Mouse (Mus musculus) small intestine, adult 2 months (tissue): ENCODE data around the gene Ahcyl1. TPM values are rescaled to one million over a fixed set of nuclear protein-coding genes. Genes with fewer than 3 reads are reported as not detected.

Experiments
- H3K27ac ChIP-seq: fragments of 200-500 bp; 2 replicates; pipeline ENCODE4 v1.5.1; 2012; ENCODE audit warnings: low read depth, low read length, control low read depth, inconsistent platforms; ENCODE audit not compliant: insufficient read depth
- H3K27me3 ChIP-seq: fragments of 200-500 bp; 2 replicates; pipeline ENCODE4 v1.6.1; 2012; ENCODE audit warnings: mild to moderate bottlenecking, moderate library complexity, low read length, inconsistent platforms; ENCODE audit not compliant: control insufficient read depth, insufficient read depth
- H3K36me3 ChIP-seq: fragments of 200-500 bp; 2 replicates; pipeline ENCODE4 v1.6.1; 2012; ENCODE audit warnings: mild to moderate bottlenecking, low read length, control low read depth, inconsistent platforms; ENCODE audit not compliant: control insufficient read depth, insufficient read depth
- H3K4me1 ChIP-seq: fragments of 200-500 bp; 2 replicates; pipeline ENCODE4 v1.6.1; 2012; ENCODE audit warnings: low read length, inconsistent platforms, mixed read lengths; ENCODE audit not compliant: control insufficient read depth, insufficient read depth, insufficient read length
- H3K4me3 ChIP-seq: fragments of 200-500 bp; 2 replicates; pipeline ENCODE4 v1.5.1; 2012; ENCODE audit warnings: low read depth, mild to moderate bottlenecking, control low read depth, inconsistent platforms, low read length, moderate library complexity
- CTCF ChIP-seq: fragments of 200-500 bp; IDR thresholded peaks from 2 replicates; pipeline ENCODE4 v1.5.1; 2012; ENCODE audit warnings: low read depth, mild to moderate bottlenecking, control low read depth, inconsistent platforms, low read length, moderate library complexity, mixed read lengths; ENCODE audit not compliant: insufficient replicate concordance, insufficient read length; ENCODE audit errors: extremely low read depth
- POLR2A ChIP-seq: fragments of 200-500 bp; IDR thresholded peaks from 2 replicates; pipeline ENCODE4 v1.6.1; 2012; ENCODE audit warnings: low read depth, mild to moderate bottlenecking, control low read depth, inconsistent platforms, low read length, moderate library complexity
- WGBS: fragments of 180-500 bp; shearing (Covaris S2); methylation state at CpG from one replicate; pipeline ENCODE4 v1.1.7; 2018; 5-methylcytosine and 5-hydroxymethylcytosine counted together
- polyA plus RNA-seq: library from polyadenylated mRNA; depleted of rRNA; stranded (reverse); fragments of >200 nt; gene quantifications from 2 replicates; pipeline ENCODE4 v1.2.3, GENCODE M21; 2012

Ahcyl1 gene
- polyA plus RNA-seq, 1 experiment = 31.6 TPM

DNA sequence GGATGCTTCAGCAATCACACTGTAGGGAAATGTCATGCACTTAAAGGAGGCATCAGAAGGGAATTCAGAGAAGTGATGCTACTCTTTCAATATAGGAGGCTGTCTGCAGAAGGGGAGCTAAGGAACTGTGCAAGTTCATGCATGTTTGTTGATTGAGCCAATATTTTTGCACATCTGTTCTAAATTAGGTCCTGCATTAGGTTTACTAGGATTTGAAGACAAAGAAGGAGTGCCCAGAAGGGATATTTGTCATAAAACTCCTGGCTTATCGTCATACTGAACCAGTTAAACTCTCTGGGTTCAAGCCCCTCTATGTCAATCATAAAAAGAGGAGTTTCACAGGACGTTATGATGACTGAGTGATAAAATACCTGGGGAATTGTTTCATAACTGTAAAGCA, 33.9 kb upstream of the Ahcyl1 start:
- TF ChIP-seq POLR2A = no peak
- TF ChIP-seq CTCF = no peak
- Histone ChIP-seq H3K4me3 (no peak overlapping the region), H3K27me3 (no peaks in the 10 kb centered on the region), H3K27ac (no peak overlapping the region), H3K36me3 (no peaks in the 10 kb centered on the region), H3K4me1 (no peaks in the 10 kb centered on the region)
- 63% methylated on average over 2 of the region's 2 CpGs for WGBS

DNA sequence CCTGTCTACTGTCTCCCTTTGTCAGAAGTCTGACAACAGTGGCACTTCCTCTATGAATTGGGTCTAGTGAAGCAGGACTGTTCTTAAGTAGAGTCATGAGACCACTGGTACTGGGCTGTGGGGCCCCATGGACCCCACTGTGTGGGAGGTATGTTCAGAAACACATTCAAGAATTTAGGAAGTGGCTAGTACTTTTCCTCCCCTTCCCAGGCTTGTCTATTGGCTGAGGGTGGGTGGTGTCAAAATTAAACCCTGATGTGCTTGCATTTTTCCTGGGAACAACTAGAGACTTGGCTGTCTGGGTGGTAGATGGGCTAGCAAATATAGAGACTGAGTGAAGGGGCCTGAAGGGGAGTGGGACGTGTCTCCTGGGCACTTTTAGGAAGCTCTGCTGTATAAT, 32.1 kb upstream of the Ahcyl1 start:
- 72% methylated on average over 1 of the region's 1 CpGs for WGBS
- H3K27ac ChIP-seq = no peak overlapping the region

DNA sequence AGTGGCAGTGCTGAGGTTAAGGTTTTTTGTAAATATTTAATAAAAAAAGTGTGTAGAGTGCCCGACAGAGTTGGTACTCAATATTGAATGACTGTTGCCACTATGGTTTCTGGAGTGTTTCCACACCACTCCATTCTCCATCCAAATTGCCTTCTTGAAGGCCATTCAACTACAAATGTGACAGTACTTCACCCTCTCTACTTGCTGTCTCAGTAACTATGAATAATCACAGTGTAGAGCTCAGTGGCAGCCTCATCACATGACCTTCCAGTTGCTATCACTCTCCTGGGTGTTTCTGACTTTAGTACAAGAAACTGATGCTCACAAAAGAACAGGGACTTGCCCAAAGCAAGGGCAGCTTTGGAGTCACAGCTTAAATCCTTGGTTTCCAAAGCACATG, 19.6 kb upstream of the Ahcyl1 start:
- Histone ChIP-seq H3K4me3 (no peak overlapping the region), H3K4me1 (peaks cover 2% of the 10 kb centered on the region; the same call in 1 of the 2 replicates), H3K36me3 (no peaks in the 10 kb centered on the region), H3K27ac (no peak overlapping the region), H3K27me3 (no peaks in the 10 kb centered on the region)
- WGBS = 60% methylated on average over 1 of the region's 1 CpGs
- TF ChIP-seq CTCF = no peak
- no peak for TF ChIP-seq POLR2A

More for the DNA sequence above, 32.1 kb upstream of the Ahcyl1 start:
- TF ChIP-seq CTCF = no peak
- TF ChIP-seq POLR2A = no peak
- Histone ChIP-seq H3K27me3 (no peaks in the 10 kb centered on the region), H3K36me3 (no peaks in the 10 kb centered on the region), H3K4me1 (no peaks in the 10 kb centered on the region), H3K4me3 (no peak overlapping the region)

DNA sequence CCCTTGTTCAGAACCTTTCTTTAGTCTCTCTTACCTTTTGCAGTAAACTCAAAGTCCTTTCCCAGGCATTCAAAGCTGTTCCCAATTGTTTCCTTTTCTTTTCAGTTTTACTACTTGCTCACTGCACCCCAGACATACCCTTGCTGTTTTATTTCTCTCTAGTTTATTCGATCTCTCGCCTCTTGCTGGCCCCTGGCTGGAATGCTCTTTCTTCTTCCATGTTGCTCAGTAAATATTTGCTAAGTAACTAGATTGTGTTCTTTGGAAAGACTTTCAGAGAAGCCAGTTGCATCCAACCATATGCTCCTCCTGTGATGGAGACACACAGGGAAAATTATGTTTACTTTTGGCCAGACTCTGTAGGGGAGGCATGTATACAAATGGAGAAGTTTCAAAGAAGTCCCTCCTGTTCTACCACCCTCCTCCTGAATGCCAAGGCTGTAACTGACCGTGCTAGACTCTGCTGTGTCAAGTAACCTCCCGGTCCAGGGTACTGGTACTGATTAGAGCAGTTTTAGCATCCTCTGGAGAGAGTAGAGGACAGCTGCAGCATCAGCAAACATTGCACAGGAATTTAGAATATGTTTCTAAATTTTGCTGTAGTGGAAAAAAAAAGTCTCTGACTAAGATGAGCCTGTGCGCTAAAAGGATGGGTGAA, 18.0 kb upstream of the Ahcyl1 start:
- 39% methylated on average over 5 of the region's 5 CpGs for WGBS
- TF ChIP-seq CTCF (no peak), POLR2A (no peak)
- H3K36me3 ChIP-seq = no peaks in the 10 kb centered on the region
- no peak overlapping the region for H3K27ac ChIP-seq
- H3K4me3 ChIP-seq = no peak overlapping the region
- peaks cover 2% of the 10 kb centered on the region; the same call in 1 of the 2 replicates for H3K4me1 ChIP-seq
- no peaks in the 10 kb centered on the region for H3K27me3 ChIP-seq

DNA sequence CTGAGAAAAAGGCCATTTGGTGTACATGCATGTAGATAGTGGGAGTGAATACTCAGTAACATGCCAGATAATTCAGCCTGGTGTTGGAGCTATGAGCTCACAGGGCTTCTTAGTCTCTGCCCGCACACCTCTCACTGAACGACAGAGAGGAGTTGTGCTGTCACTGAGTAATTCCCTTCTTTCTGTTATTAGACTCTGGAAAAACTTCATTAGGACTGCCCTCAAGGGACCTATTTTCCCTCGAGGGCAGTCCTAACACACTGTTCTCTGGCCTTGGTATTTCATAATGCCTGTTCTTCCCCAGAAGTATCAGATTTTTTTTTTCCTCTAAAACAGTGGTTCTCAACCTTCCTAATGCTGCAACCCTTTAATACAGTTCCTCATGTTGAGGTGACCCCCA, 15.7 kb upstream of the Ahcyl1 start:
- no peaks in the 10 kb centered on the region for H3K36me3 ChIP-seq
- no peaks in the 10 kb centered on the region for H3K27me3 ChIP-seq
- H3K27ac ChIP-seq = no peak overlapping the region
- peaks cover 2% of the 10 kb centered on the region; the same call in 1 of the 2 replicates for H3K4me1 ChIP-seq
- TF ChIP-seq CTCF (no peak), POLR2A (no peak)
- H3K4me3 ChIP-seq = no peak overlapping the region
- 68% methylated on average over 3 of the region's 3 CpGs for WGBS

DNA sequence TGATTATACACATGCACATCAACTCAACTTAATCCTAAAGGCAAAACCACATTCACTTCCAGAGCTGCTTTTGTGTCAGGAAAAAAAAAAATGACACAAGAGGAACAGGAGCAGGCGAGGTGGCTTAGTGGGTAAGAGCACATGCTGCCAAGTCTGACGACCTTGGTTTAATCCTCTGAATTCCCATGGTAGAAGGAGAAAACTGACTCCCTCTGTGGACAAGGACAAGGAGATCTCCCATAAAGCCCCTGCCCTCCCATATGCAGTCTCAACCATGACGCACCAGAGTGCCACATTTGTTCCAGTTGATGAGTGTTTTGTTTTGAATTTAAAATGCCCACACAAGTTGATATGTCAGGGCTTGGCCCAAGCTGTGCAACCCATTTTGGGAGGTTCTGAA, 12.8 kb upstream of the Ahcyl1 start:
- TF ChIP-seq POLR2A (no peak), CTCF (no peak)
- H3K4me3 ChIP-seq = no peak overlapping the region
- no peaks in the 10 kb centered on the region for H3K4me1 ChIP-seq
- no peaks in the 10 kb centered on the region for H3K27me3 ChIP-seq
- H3K27ac ChIP-seq = no peak overlapping the region
- H3K36me3 ChIP-seq = no peaks in the 10 kb centered on the region
- WGBS = 76% methylated on average over 3 of the region's 3 CpGs

DNA sequence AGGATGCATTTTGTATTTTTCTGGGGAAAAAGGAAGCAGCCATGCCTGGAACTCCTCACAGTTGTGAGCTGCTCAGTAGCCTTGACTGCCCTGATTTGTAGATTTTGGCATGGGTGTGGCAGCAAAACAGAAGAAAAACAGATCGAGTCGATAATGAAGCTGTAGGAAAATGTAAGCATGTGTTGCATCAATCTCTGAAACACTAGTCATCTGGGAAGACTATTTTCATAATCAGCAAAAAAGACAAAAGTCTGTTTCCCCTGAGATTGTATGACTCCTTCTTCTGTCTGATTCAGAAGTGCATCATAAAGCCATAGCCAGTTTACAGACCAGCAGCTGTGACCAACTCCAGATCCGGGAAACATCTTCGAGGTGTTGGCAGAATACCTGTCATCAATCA, 10.9 kb upstream of the Ahcyl1 start:
- H3K4me3 ChIP-seq = no peak overlapping the region
- TF ChIP-seq CTCF (no peak), POLR2A (no peak)
- WGBS = 31% methylated on average over 4 of the region's 4 CpGs

DNA sequence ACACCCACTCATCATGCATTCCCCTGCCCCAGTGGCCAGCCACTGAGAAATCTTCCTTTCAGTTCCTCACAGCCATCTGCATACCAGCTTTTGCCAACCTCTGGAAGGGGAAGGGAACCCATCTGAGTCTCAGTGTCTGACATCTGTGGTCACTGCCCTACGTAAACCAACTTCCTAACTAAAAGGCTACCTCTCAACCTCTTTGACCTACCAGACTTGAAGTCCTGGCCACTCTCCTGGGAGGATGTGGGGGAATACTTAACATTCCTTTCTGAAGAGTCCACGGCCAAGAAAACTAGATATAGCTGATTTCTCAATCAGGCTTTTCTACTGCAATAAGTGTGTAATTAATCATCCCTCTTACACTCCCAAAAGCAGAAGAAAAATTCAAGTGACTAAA, 9.8 kb upstream of the Ahcyl1 start:
- Histone ChIP-seq H3K4me1 (no peaks in the 10 kb centered on the region), H3K27me3 (no peaks in the 10 kb centered on the region)
- 68% methylated on average over 2 of the region's 2 CpGs for WGBS

More for the DNA sequence above, 10.9 kb upstream of the Ahcyl1 start:
- Histone ChIP-seq H3K27ac (no peak overlapping the region), H3K36me3 (no peaks in the 10 kb centered on the region), H3K4me1 (no peaks in the 10 kb centered on the region), H3K27me3 (no peaks in the 10 kb centered on the region)

More for the DNA sequence above, 9.8 kb upstream of the Ahcyl1 start:
- Histone ChIP-seq H3K36me3 (no peaks in the 10 kb centered on the region), H3K4me3 (no peak overlapping the region), H3K27ac (no peak overlapping the region)
- TF ChIP-seq POLR2A = no peak
- TF ChIP-seq CTCF = no peak
